Mouse (Mus musculus) lung, embryonic 15.5 days (tissue): ENCODE results near the gene Gm13272. TPM values are rescaled to one million over a fixed set of nuclear protein-coding genes. Genes with fewer than 3 reads are reported as not detected.
"Not testable (repeated sequence)": the region's sequence is repeated elsewhere in the genome, so short reads cannot be mapped to it uniquely, and the experiment has no call there.

Experiments used
- ATAC-seq: fragments of 200-750 bp; cut with Nextera tagmentation; 2 replicates; pipeline ENCODE4 v1.8.0; 2017; ENCODE audit warnings: moderate number of reproducible peaks, borderline replicate concordance; ENCODE audit not compliant: low FRiP score, low TSS enrichment; ENCODE audit errors: extremely low read depth
- H3K27ac ChIP-seq: fragments of 300-500 bp; sonication (generic); 2 replicates; pipeline ENCODE4 v1.5.1; 2015; ENCODE audit warnings: moderate library complexity, mild to moderate bottlenecking, inconsistent platforms
- H3K27me3 ChIP-seq: fragments of 300-500 bp; sonication (generic); 2 replicates; pipeline ENCODE4 v1.6.1; 2015; ENCODE audit warnings: inconsistent platforms
- H3K36me3 ChIP-seq: fragments of 300-500 bp; sonication (generic); 2 replicates; pipeline ENCODE4 v1.6.1; 2015; ENCODE audit warnings: inconsistent platforms
- H3K4me1 ChIP-seq: fragments of 300-500 bp; sonication (generic); 2 replicates; pipeline ENCODE4 v1.6.1; 2015; ENCODE audit warnings: inconsistent platforms
- H3K4me2 ChIP-seq: fragments of 300-500 bp; sonication (generic); 2 replicates; pipeline ENCODE4 v1.6.1; 2015; ENCODE audit warnings: inconsistent platforms, mild to moderate bottlenecking, moderate library complexity
- H3K4me3 ChIP-seq: fragments of 300-500 bp; sonication (generic); 2 replicates; pipeline ENCODE4 v1.5.1; 2015; ENCODE audit warnings: mild to moderate bottlenecking, inconsistent platforms
- H3K9ac ChIP-seq: fragments of 300-500 bp; sonication (generic); 2 replicates; pipeline ENCODE4 v1.6.1; 2015; ENCODE audit warnings: inconsistent platforms
- H3K9me3 ChIP-seq: fragments of 300-500 bp; sonication (generic); 2 replicates; pipeline ENCODE4 v1.6.1; 2016; ENCODE audit warnings: inconsistent platforms
- WGBS: fragments of 180-500 bp; shearing (Covaris S2); methylation state at CpG from one replicate; pipeline ENCODE4 v1.1.7; 2015; 5-methylcytosine and 5-hydroxymethylcytosine counted together
- polyA plus RNA-seq: library from polyadenylated mRNA; unstranded; fragments of >200 nt; fragmentation: Nextera tagmentation; extraction: Ambion mirVana; gene quantifications from 2 replicates; pipeline ENCODE4 v1.2.1, GENCODE M21; 2015

Gm13272 gene
- polyA plus RNA-seq, 1 experiment from 2014 or later, result 0.39 TPM

- no CpG with 5 or more reads among the region's 28 CpGs for WGBS
- H3K4me3 ChIP-seq, ATAC-seq, H3K9me3 ChIP-seq, H3K27me3 ChIP-seq, H3K4me2 ChIP-seq, H3K27ac ChIP-seq, H3K9ac ChIP-seq, H3K36me3 ChIP-seq, H3K4me1 ChIP-seq: not testable (repeated sequence)
Measured at GRCm38 (mm10) chr4:88791250-88791649, 11.6 kb downstream of the Gm13272 start, which contains the start of gene Gm13278. Gene Gm13278 (plus strand): TSS chr4:88791550.

- not testable (repeated sequence) for H3K9ac ChIP-seq, H3K27me3 ChIP-seq, H3K4me1 ChIP-seq, H3K27ac ChIP-seq, H3K4me2 ChIP-seq, ATAC-seq, H3K36me3 ChIP-seq, H3K9me3 ChIP-seq, H3K4me3 ChIP-seq
- WGBS, result 0% methylated on average over 10 of the region's 52 CpGs
Measured at GRCm38 (mm10) chr4:88793936-88794675, 14.5 kb downstream of the Gm13272 start, which contains the start of gene Gm13275. Gene Gm13275 (plus strand): TSS chr4:88794487.

DNA sequence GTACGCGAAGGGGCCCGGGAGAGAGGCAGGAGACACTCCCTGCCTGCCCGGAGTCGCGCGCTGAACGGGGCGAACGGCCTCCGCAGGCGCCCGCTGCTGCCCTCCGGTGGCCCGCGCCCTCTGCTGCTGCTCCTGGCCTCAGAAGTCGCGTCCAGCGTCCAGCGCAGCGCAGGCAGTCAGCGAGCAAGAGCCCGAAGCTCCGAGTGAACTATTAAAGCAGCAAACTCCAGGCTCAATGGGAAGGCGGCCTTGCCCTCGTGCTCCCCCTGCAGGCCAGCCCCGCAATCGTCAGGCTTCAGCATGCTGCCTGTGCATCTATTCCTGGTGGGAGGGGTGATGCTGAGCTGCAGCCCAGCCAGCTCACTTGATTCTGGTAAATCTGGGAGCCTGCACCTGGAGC is 17.4 kb downstream of the Gm13272 start, which contains the start of gene Gm13279:
TSS of gene Gm13279 (plus strand) at position 301 of the 400 bp plus-strand sequence.
- H3K9me3 ChIP-seq, H3K27ac ChIP-seq, H3K27me3 ChIP-seq, H3K4me1 ChIP-seq, ATAC-seq, H3K4me2 ChIP-seq, H3K4me3 ChIP-seq, H3K36me3 ChIP-seq, H3K9ac ChIP-seq: not testable (repeated sequence)
- WGBS, result no CpG with 5 or more reads among the region's 28 CpGs

DNA sequence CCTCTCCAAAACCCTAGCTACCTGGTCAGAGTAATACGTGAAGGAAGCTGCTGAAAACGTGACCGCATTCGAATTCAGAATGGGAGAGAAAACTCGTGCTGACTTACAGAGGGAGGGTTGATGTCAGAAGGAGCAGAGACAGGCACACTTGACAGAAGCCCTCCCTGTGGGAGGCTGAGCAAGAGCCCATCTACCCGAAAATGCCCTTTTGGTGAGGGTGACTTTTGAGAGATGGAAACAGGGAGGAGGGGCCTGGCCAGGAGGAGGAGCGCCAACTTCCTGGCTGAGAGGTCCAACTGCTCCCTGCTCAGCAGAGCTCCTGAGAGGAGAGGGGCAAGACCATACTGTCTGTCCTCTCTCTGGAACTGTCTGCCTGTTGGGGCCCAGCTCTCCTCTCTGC is 19.7 kb downstream of the Gm13272 start, which contains the start of gene Gm13285:
TSS of gene Gm13285 (plus strand) at position 301 of the 400 bp plus-strand sequence.
- 15% methylated on average over 6 of the region's 7 CpGs for WGBS
- H3K4me2 ChIP-seq, H3K4me1 ChIP-seq, H3K27me3 ChIP-seq, ATAC-seq, H3K36me3 ChIP-seq, H3K9me3 ChIP-seq, H3K9ac ChIP-seq, H3K27ac ChIP-seq, H3K4me3 ChIP-seq: not testable (repeated sequence)

DNA sequence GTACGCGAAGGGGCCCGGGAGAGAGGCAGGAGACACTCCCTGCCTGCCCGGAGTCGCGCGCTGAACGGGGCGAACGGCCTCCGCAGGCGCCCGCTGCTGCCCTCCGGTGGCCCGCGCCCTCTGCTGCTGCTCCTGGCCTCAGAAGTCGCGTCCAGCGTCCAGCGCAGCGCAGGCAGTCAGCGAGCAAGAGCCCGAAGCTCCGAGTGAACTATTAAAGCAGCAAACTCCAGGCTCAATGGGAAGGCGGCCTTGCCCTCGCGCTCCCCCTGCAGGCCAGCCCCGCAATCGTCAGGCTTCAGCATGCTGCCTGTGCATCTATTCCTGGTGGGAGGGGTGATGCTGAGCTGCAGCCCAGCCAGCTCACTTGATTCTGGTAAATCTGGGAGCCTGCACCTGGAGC is 23.3 kb downstream of the Gm13272 start, which contains the start of gene Gm13287:
TSS of gene Gm13287 (plus strand) at position 301 of the 400 bp plus-strand sequence.
- H3K36me3 ChIP-seq, H3K9ac ChIP-seq, H3K4me3 ChIP-seq, H3K9me3 ChIP-seq, H3K27ac ChIP-seq, ATAC-seq, H3K27me3 ChIP-seq, H3K4me1 ChIP-seq: not testable (repeated sequence)
- no CpG with 5 or more reads among the region's 29 CpGs for WGBS
- peak within 1 kb of the TSS; percentile 29; the same call in 1 of the 2 replicates for H3K4me2 ChIP-seq

GRCm38 (mm10) chr4:88805231-88805630 is 25.6 kb downstream of the Gm13272 start, which contains the start of gene Gm13288:
Gene Gm13288 (plus strand): TSS chr4:88805531.
- not testable (repeated sequence) for ATAC-seq, H3K4me1 ChIP-seq, H3K9ac ChIP-seq, H3K27me3 ChIP-seq, H3K36me3 ChIP-seq, H3K9me3 ChIP-seq
- no CpG with 5 or more reads among the region's 8 CpGs for WGBS
- H3K27ac ChIP-seq, result 0 out of 2 replicates have a peak within 1 kb of the TSS, but pooled peaks have one; percentile 63
- peak within 1 kb of the TSS; percentile 25; the same call in 1 of the 2 replicates for H3K4me3 ChIP-seq
- H3K4me2 ChIP-seq, result peak within 1 kb of the TSS; percentile 38

- WGBS, result 0% methylated on average over 12 of the region's 34 CpGs
- not testable (repeated sequence) for H3K9me3 ChIP-seq, H3K27me3 ChIP-seq, H3K4me1 ChIP-seq, H3K9ac ChIP-seq, H3K36me3 ChIP-seq, ATAC-seq
- 0 out of 2 replicates have a peak overlapping the region, but pooled peaks have one; percentile 63 for H3K27ac ChIP-seq
- H3K4me2 ChIP-seq, result peak overlapping the region; percentile 38
- H3K4me3 ChIP-seq, result peak overlapping the region; percentile 25; the same call in 1 of the 2 replicates
Measured at GRCm38 (mm10) chr4:88805761-88806160, 26.1 kb downstream of the Gm13272 start.

DNA sequence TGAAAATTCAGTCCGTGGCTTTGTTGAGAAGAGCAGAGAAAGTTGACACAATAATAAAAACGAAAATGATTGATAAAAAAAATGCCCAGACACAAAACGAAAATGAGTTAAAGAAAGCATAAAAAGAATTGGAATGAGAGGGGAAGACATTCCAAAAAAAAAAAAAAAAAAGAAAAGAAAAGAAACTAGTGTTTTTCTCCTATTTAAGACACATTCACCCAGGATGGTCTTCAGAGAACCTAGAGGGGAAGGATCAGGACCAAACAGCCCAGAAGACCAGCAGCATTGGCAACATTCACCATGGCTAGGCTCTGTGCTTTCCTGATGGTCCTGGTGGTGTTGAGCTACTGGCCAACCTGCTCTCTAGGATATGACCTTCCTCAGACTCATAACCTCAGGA is 36.3 kb downstream of the Gm13272 start, which contains the start of gene Ifna7:
TSS of gene Ifna7 (plus strand) at position 301 of the 400 bp plus-strand sequence.
- Histone ChIP-seq H3K4me3 (no peak within 1 kb of the TSS), H3K27me3 (no peaks in the 10 kb centered on the region), H3K4me2 (no peak within 1 kb of the TSS), H3K36me3 (no peaks in the 10 kb centered on the region), H3K27ac (no peak within 1 kb of the TSS), H3K9ac (no peak within 1 kb of the TSS), H3K4me1 (no peaks in the 10 kb centered on the region), H3K9me3 (no peaks in the 10 kb centered on the region)
- 39% methylated on average over 3 of the region's 3 CpGs for WGBS
- no peak for ATAC-seq

GRCm38 (mm10) chr4:88819659-88820058 is 40.0 kb downstream of the Gm13272 start, which contains the start of gene Ifna11:
Gene Ifna11 (plus strand): TSS chr4:88819959.
- 83% methylated on average over 1 of the region's 1 CpGs for WGBS
- no peak within 1 kb of the TSS for H3K27ac ChIP-seq
- no peak within 1 kb of the TSS for H3K9ac ChIP-seq
- H3K4me3 ChIP-seq, result no peak within 1 kb of the TSS
- H3K9me3 ChIP-seq, result no peaks in the 10 kb centered on the region
- no peaks in the 10 kb centered on the region for H3K36me3 ChIP-seq
- H3K4me2 ChIP-seq, result no peak within 1 kb of the TSS
- ATAC-seq, result no peak
- no peaks in the 10 kb centered on the region for H3K27me3 ChIP-seq
- no peaks in the 10 kb centered on the region for H3K4me1 ChIP-seq

GRCm38 (mm10) chr4:88822995-88823394 is 43.3 kb downstream of the Gm13272 start:
- Histone ChIP-seq H3K27me3 (no peaks in the 10 kb centered on the region), H3K36me3 (no peaks in the 10 kb centered on the region), H3K4me1 (no peaks in the 10 kb centered on the region), H3K9ac (no peak overlapping the region), H3K4me3 (no peak overlapping the region), H3K27ac (no peak overlapping the region), H3K9me3 (no peaks in the 10 kb centered on the region), H3K4me2 (no peak overlapping the region)
- 22% methylated on average over 4 of the region's 4 CpGs for WGBS
- no peak for ATAC-seq

DNA sequence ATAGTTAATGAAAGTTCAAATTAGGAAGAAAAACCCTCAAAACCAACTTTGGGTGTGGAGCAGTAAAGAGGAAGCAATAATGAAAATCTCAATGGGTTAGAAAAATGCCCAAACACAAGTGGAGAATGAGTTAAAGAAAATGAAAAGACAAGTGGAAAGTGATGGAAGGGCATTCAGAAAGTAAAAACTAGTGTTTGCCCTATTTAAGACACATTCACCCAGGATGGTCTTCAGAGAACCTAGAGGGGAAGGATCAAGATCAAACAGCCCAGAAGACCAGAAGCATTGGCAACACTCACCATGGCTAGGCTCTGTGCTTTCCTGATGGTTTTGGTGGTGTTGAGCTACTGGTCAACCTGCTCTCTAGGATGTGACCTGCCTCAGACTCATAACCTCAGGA is 47.5 kb downstream of the Gm13272 start, which contains the start of gene Ifna6:
TSS of gene Ifna6 (plus strand) at position 301 of the 400 bp plus-strand sequence.
- not testable (repeated sequence) for H3K4me2 ChIP-seq, H3K9me3 ChIP-seq, H3K4me1 ChIP-seq, H3K27ac ChIP-seq, H3K9ac ChIP-seq, ATAC-seq, H3K27me3 ChIP-seq, H3K4me3 ChIP-seq, H3K36me3 ChIP-seq
